Mouse (Mus musculus) stomach, postnatal 0 days (tissue): ENCODE results near the gene Ppp4c.

ENCODE experiments used
- CTCF ChIP-seq: IDR thresholded peaks from 2 replicates; pipeline ENCODE4 v1.5.1; 2016; ENCODE audit warnings: antibody characterized with exemption, low read depth, mild to moderate bottlenecking, moderate library complexity
- EP300 ChIP-seq: optimal IDR thresholded peaks from 2 replicates; pipeline ENCODE3; 2016; ENCODE audit warnings: antibody characterized with exemption

DNA sequence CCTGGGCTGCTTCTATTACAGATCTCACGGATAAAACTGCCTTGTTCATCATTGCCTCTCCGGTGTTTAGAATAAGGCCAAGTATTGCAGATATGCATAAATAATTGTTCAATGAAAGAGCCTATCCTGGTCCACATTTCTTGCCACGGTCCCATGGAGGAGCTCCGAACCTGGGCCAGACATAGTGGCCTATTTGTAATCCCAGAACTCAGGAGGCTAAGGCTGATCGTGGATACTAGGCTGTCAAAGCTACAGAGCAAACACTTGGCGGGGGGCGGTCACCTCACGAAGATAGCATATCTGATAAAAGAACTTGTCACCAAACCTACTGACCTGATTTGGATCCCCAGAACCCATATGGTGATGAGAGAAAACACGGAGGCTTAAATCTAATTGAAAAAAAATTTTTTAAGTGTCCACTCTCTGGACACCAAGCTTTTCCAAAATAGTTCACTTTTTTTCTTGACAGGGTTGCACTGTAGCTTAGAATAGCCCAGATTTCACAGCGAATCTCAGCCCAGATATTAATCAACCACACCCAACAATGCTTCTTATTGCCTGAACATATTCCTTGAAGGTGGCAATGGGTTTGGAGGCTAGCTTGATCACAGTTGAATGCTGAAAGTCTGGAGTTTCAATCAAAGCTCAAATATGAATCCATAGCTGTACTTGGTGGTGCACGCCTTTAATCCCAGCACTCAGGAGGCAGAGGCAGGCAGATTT, 586 bp upstream of the Ppp4c start:
- TF ChIP-seq CTCF = no peak
- TF ChIP-seq EP300 = no peak
